Mouse (Mus musculus) brain, embryonic 14.5 days (tissue): ENCODE measurements around the gene Cdsn.

Experiments
- CTCF ChIP-seq: fragments of 200-500 bp; IDR thresholded peaks from 2 replicates; pipeline ENCODE4 v1.5.1; 2012; ENCODE audit warnings: inconsistent platforms, mild to moderate bottlenecking, moderate library complexity, borderline replicate concordance; ENCODE audit not compliant: insufficient read depth, insufficient read length; ENCODE audit errors: extremely low read depth
- POLR2A ChIP-seq: fragments of 200-500 bp; IDR thresholded peaks from 2 replicates; pipeline ENCODE4 v1.6.1; 2012; ENCODE audit warnings: mild to moderate bottlenecking, inconsistent platforms, borderline replicate concordance; ENCODE audit not compliant: poor library complexity, insufficient read depth, insufficient read length, severe bottlenecking; ENCODE audit errors: extremely low read depth

DNA sequence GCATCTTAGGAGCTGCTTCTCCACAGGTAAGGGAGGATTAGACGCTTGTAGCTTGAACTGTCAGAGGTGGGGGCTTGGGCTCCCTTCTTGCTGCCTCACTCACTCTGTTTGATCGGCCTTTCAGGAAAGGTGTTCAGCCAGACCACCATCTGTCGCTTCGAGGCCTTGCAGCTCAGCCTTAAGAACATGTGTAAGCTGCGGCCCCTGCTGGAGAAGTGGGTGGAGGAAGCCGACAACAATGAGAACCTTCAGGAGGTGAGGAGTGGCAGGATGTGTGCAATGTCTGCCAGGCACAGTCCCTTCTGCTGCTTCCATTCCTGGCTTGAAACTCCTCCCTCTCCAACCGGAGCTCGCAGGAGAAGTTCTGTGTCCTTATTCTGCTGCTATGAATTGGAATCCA, 42.6 kb upstream of the Cdsn start:
- TF ChIP-seq CTCF (peak; percentile 50; the same call in 1 of the 2 replicates), POLR2A (no peak)
